Mouse (Mus musculus): ENCODE measurements around the gene Cad. TPM values are rescaled to one million over a fixed set of nuclear protein-coding genes. Genes with fewer than 3 reads are reported as not detected.

Cad gene
- polyA plus RNA-seq, 1 experiment from 2014 or later = 10.4 TPM

- H3K4me3 ChIP-seq (ENCODE audit: low read depth, low read length) = no peak overlapping the region
- WGBS = 85% methylated on average over 3 of the region's 3 CpGs
- no peak overlapping the region for H3K27ac ChIP-seq (ENCODE audit: low read depth, low read length)
- no peaks in the 10 kb centered on the region for H3K27me3 ChIP-seq (ENCODE audit: control insufficient read depth, insufficient read depth, low read length)
- no peaks in the 10 kb centered on the region for H3K9me3 ChIP-seq (ENCODE audit: control insufficient read depth, low read length)
- no peaks in the 10 kb centered on the region for H3K4me1 ChIP-seq (ENCODE audit: control insufficient read depth, insufficient read depth, low read length)
- no peak overlapping the region for H3K4me2 ChIP-seq (ENCODE audit: low read depth, low read length)
- peaks cover 18% of the 10 kb centered on the region for H3K36me3 ChIP-seq (ENCODE audit: control insufficient read depth, insufficient read depth, low read length)
- no peak overlapping the region for H3K9ac ChIP-seq (replicated peaks; ENCODE audit: low read depth, low read length)
- ATAC-seq (ENCODE audit: low read depth) = no peak
Measured at GRCm38 (mm10) chr5:31081386-31081785, 26.8 kb downstream of the Cad start.

- H3K36me3 ChIP-seq (ENCODE audit: control insufficient read depth, insufficient read depth, low read length) = peaks cover 11% of the 10 kb centered on the region
- 18% methylated on average over 5 of the region's 5 CpGs for WGBS
- H3K27me3 ChIP-seq (ENCODE audit: control insufficient read depth, insufficient read depth, low read length) = no peaks in the 10 kb centered on the region
- ATAC-seq (ENCODE audit: low read depth) = peak; percentile 22; the same call in 1 of the 2 replicates
- no peak overlapping the region for H3K9ac ChIP-seq (replicated peaks; ENCODE audit: low read depth, low read length)
- H3K4me3 ChIP-seq (ENCODE audit: low read depth, low read length) = no peak overlapping the region
- no peak overlapping the region for H3K4me2 ChIP-seq (ENCODE audit: low read depth, low read length)
- H3K27ac ChIP-seq (ENCODE audit: low read depth, low read length) = no peak overlapping the region
- no peaks in the 10 kb centered on the region for H3K9me3 ChIP-seq (ENCODE audit: control insufficient read depth, low read length)
- no peaks in the 10 kb centered on the region for H3K4me1 ChIP-seq (ENCODE audit: control insufficient read depth, insufficient read depth, low read length)
Measured at GRCm38 (mm10) chr5:31082355-31082754, 27.8 kb downstream of the Cad start.

GRCm38 (mm10) chr5:31082935-31083625 is 28.5 kb downstream of the Cad start:
- peak; percentile 15 for ATAC-seq (ENCODE audit: low read depth)
- no peak overlapping the region for H3K4me2 ChIP-seq (ENCODE audit: low read depth, low read length)
- no peak overlapping the region for H3K9ac ChIP-seq (replicated peaks; ENCODE audit: low read depth, low read length)

GRCm38 (mm10) chr5:31083949-31084348 is 29.4 kb downstream of the Cad start:
- no peaks in the 10 kb centered on the region for H3K27me3 ChIP-seq (ENCODE audit: control insufficient read depth, insufficient read depth, low read length)
- no peaks in the 10 kb centered on the region for H3K36me3 ChIP-seq (ENCODE audit: control insufficient read depth, insufficient read depth, low read length)
- H3K4me1 ChIP-seq (ENCODE audit: control insufficient read depth, insufficient read depth, low read length) = no peaks in the 10 kb centered on the region
- no peak overlapping the region for H3K4me3 ChIP-seq (ENCODE audit: low read depth, low read length)
- H3K9me3 ChIP-seq (ENCODE audit: control insufficient read depth, low read length) = no peaks in the 10 kb centered on the region
- H3K9ac ChIP-seq (replicated peaks; ENCODE audit: low read depth, low read length) = no peak overlapping the region
- ATAC-seq (ENCODE audit: low read depth) = peak; percentile 63
- no peak overlapping the region for H3K4me2 ChIP-seq (ENCODE audit: low read depth, low read length)
- WGBS = 5% methylated on average over 8 of the region's 8 CpGs
- H3K27ac ChIP-seq (ENCODE audit: low read depth, low read length) = no peak overlapping the region

More at GRCm38 (mm10) chr5:31082935-31083625, 28.5 kb downstream of the Cad start:
- H3K27ac ChIP-seq (ENCODE audit: low read depth, low read length) = peak overlapping the region; percentile 44; the same call in 1 of the 2 replicates
- WGBS = 38% methylated on average over 12 of the region's 12 CpGs
- peaks cover 4% of the 10 kb centered on the region; the same call in 1 of the 2 replicates for H3K36me3 ChIP-seq (ENCODE audit: control insufficient read depth, insufficient read depth, low read length)
- no peaks in the 10 kb centered on the region for H3K4me1 ChIP-seq (ENCODE audit: control insufficient read depth, insufficient read depth, low read length)
- H3K9me3 ChIP-seq (ENCODE audit: control insufficient read depth, low read length) = no peaks in the 10 kb centered on the region
- no peak overlapping the region for H3K4me3 ChIP-seq (ENCODE audit: low read depth, low read length)
- H3K27me3 ChIP-seq (ENCODE audit: control insufficient read depth, insufficient read depth, low read length) = no peaks in the 10 kb centered on the region

GRCm38 (mm10) chr5:31086606-31087005 is 32.0 kb downstream of the Cad start:
- 30% methylated on average over 7 of the region's 7 CpGs for WGBS
- Histone ChIP-seq H3K36me3 (ENCODE audit: control insufficient read depth, insufficient read depth, low read length) (no peaks in the 10 kb centered on the region), H3K4me1 (ENCODE audit: control insufficient read depth, insufficient read depth, low read length) (no peaks in the 10 kb centered on the region), H3K9me3 (ENCODE audit: control insufficient read depth, low read length) (no peaks in the 10 kb centered on the region), H3K4me2 (ENCODE audit: low read depth, low read length) (no peak overlapping the region), H3K27me3 (ENCODE audit: control insufficient read depth, insufficient read depth, low read length) (peaks cover 11% of the 10 kb centered on the region), H3K9ac (replicated peaks; ENCODE audit: low read depth, low read length) (no peak overlapping the region), H3K4me3 (ENCODE audit: low read depth, low read length) (no peak overlapping the region), H3K27ac (ENCODE audit: low read depth, low read length) (no peak overlapping the region)
- no peak for ATAC-seq (ENCODE audit: low read depth)

GRCm38 (mm10) chr5:31087131-31087530 is 32.6 kb downstream of the Cad start:
- H3K27ac ChIP-seq (ENCODE audit: low read depth, low read length) = no peak overlapping the region
- H3K9ac ChIP-seq (replicated peaks; ENCODE audit: low read depth, low read length) = no peak overlapping the region
- peaks cover 17% of the 10 kb centered on the region for H3K27me3 ChIP-seq (ENCODE audit: control insufficient read depth, insufficient read depth, low read length)
- H3K4me2 ChIP-seq (ENCODE audit: low read depth, low read length) = no peak overlapping the region
- H3K4me1 ChIP-seq (ENCODE audit: control insufficient read depth, insufficient read depth, low read length) = no peaks in the 10 kb centered on the region
- WGBS = 78% methylated on average over 2 of the region's 2 CpGs
- no peak for ATAC-seq (ENCODE audit: low read depth)
- H3K36me3 ChIP-seq (ENCODE audit: control insufficient read depth, insufficient read depth, low read length) = no peaks in the 10 kb centered on the region
- no peaks in the 10 kb centered on the region for H3K9me3 ChIP-seq (ENCODE audit: control insufficient read depth, low read length)
- H3K4me3 ChIP-seq (ENCODE audit: low read depth, low read length) = no peak overlapping the region

GRCm38 (mm10) chr5:31092231-31092975 is 37.8 kb downstream of the Cad start:
- H3K4me3 ChIP-seq (ENCODE audit: low read depth, low read length) = peak overlapping the region; percentile 57
- H3K36me3 ChIP-seq (ENCODE audit: control insufficient read depth, insufficient read depth, low read length) = no peaks in the 10 kb centered on the region
- H3K4me1 ChIP-seq (ENCODE audit: control insufficient read depth, insufficient read depth, low read length) = peaks cover 13% of the 10 kb centered on the region
- peak overlapping the region; percentile 45 for H3K27ac ChIP-seq (ENCODE audit: low read depth, low read length)
- H3K27me3 ChIP-seq (ENCODE audit: control insufficient read depth, insufficient read depth, low read length) = peaks cover 50% of the 10 kb centered on the region
- H3K4me2 ChIP-seq (ENCODE audit: low read depth, low read length) = peak overlapping the region; percentile 52
- under 1% methylated on average over 36 of the region's 53 CpGs for WGBS
- no peaks in the 10 kb centered on the region for H3K9me3 ChIP-seq (ENCODE audit: control insufficient read depth, low read length)
- peak overlapping the region; percentile 70 for H3K9ac ChIP-seq (replicated peaks; ENCODE audit: low read depth, low read length)
- ATAC-seq (ENCODE audit: low read depth) = no peak; the same call in 1 of the 2 replicates

- peak overlapping the region; percentile 57 for H3K4me3 ChIP-seq (ENCODE audit: low read depth, low read length)
- H3K4me1 ChIP-seq (ENCODE audit: control insufficient read depth, insufficient read depth, low read length) = peaks cover 13% of the 10 kb centered on the region
- peaks cover 50% of the 10 kb centered on the region for H3K27me3 ChIP-seq (ENCODE audit: control insufficient read depth, insufficient read depth, low read length)
- H3K27ac ChIP-seq (ENCODE audit: low read depth, low read length) = peak overlapping the region; percentile 44; the same call in 1 of the 2 replicates
- WGBS = under 1% methylated on average over 44 of the region's 54 CpGs
- no peaks in the 10 kb centered on the region for H3K9me3 ChIP-seq (ENCODE audit: control insufficient read depth, low read length)
- peak overlapping the region; percentile 70 for H3K9ac ChIP-seq (replicated peaks; ENCODE audit: low read depth, low read length)
- peak; percentile 35 for ATAC-seq (ENCODE audit: low read depth)
- H3K4me2 ChIP-seq (ENCODE audit: low read depth, low read length) = peak overlapping the region; percentile 52
- no peaks in the 10 kb centered on the region for H3K36me3 ChIP-seq (ENCODE audit: control insufficient read depth, insufficient read depth, low read length)
Measured at GRCm38 (mm10) chr5:31093151-31094041, 38.8 kb downstream of the Cad start.
